Mouse (Mus musculus) ES-Bruce4 (cell line): ENCODE results near the gene Gnao1.

Experiments used
- EP300 ChIP-seq: IDR thresholded peaks from 2 replicates; pipeline ENCODE4 v1.6.1; 2011; ENCODE audit warnings: low read depth, low read length; ENCODE audit not compliant: insufficient read depth
- POLR2A ChIP-seq: IDR thresholded peaks from one replicate; pipeline ENCODE4 v1.8.1; 2011; ENCODE audit warnings: low read length; ENCODE audit not compliant: insufficient read depth

- no peak for TF ChIP-seq EP300
- TF ChIP-seq POLR2A: no peak
Measured at GRCm38 (mm10) chr8:93814266-93814665, 4.5 kb downstream of the Gnao1 start.
